Mouse (Mus musculus): ENCODE data around the gene Kif11.
A peak's percentile ranks its signal among the peaks of the same experiment; 100 is the strongest.

Kif11 gene

GRCm38 (mm10) chr19:37377404-37377990, 1.3 kb downstream of the Kif11 start:
- peak; percentile 12 for DNase-seq (ENCODE audit: low spot score)

- no peak for DNase-seq (ENCODE audit: low spot score)
Observed at GRCm38 (mm10) chr19:37378816-37379215, 2.6 kb downstream of the Kif11 start.

- no peak for DNase-seq (ENCODE audit: low spot score)
Observed at GRCm38 (mm10) chr19:37386126-37386525, 9.9 kb downstream of the Kif11 start.

GRCm38 (mm10) chr19:37391869-37392268, 15.7 kb downstream of the Kif11 start:
- no peak for DNase-seq (ENCODE audit: low spot score)

GRCm38 (mm10) chr19:37396279-37396678, 20.1 kb downstream of the Kif11 start:
- no peak for DNase-seq (ENCODE audit: low spot score)

GRCm38 (mm10) chr19:37400936-37401335, 24.7 kb downstream of the Kif11 start:
- DNase-seq (ENCODE audit: low spot score): no peak

- DNase-seq (ENCODE audit: low spot score): no peak
Observed at GRCm38 (mm10) chr19:37418294-37418693, 42.1 kb downstream of the Kif11 start.

- peak; percentile 66 for DNase-seq (ENCODE audit: low spot score)
Observed at GRCm38 (mm10) chr19:37419613-37420012, 43.4 kb downstream of the Kif11 start.

- DNase-seq (ENCODE audit: low spot score): no peak
Observed at GRCm38 (mm10) chr19:37428589-37428988, 52.4 kb downstream of the Kif11 start.

- DNase-seq (ENCODE audit: low spot score): no peak
Observed at GRCm38 (mm10) chr19:37431139-37431756, 55.0 kb downstream of the Kif11 start.

- no peak for DNase-seq (ENCODE audit: low spot score)
Observed at GRCm38 (mm10) chr19:37432868-37433570, 56.8 kb downstream of the Kif11 start.

- no peak for DNase-seq (ENCODE audit: low spot score)
Observed at GRCm38 (mm10) chr19:37433895-37434262, 57.7 kb downstream of the Kif11 start.

GRCm38 (mm10) chr19:37434263-37434951, 58.2 kb downstream of the Kif11 start, which contains the start of gene Hhex:
TSS of gene Hhex (plus strand) at chr19:37434810.
- DNase-seq (ENCODE audit: low spot score): peak; percentile 20

GRCm38 (mm10) chr19:37435041-37435852, 59.0 kb downstream of the Kif11 start:
- DNase-seq (ENCODE audit: low spot score): no peak

- no peak for DNase-seq (ENCODE audit: low spot score)
Observed at GRCm38 (mm10) chr19:37435853-37436174, 59.6 kb downstream of the Kif11 start.

- no peak for DNase-seq (ENCODE audit: low spot score)
Observed at GRCm38 (mm10) chr19:37436514-37437288, 60.5 kb downstream of the Kif11 start.

- no peak for DNase-seq (ENCODE audit: low spot score)
Observed at GRCm38 (mm10) chr19:37437289-37437606, 61.0 kb downstream of the Kif11 start.

- no peak for DNase-seq (ENCODE audit: low spot score)
Observed at GRCm38 (mm10) chr19:37440181-37440580, 64.0 kb downstream of the Kif11 start.

- no peak for DNase-seq (ENCODE audit: low spot score)
Observed at GRCm38 (mm10) chr19:37440708-37441475, 64.7 kb downstream of the Kif11 start.

- DNase-seq (ENCODE audit: low spot score): no peak
Observed at GRCm38 (mm10) chr19:37442524-37443286, 66.5 kb downstream of the Kif11 start.
